Mouse (Mus musculus) adipocyte (in vitro differentiated cells): ENCODE results near the gene D930048N14Rik.

ENCODE experiments used
- DNase-seq: peaks from one replicate; pipeline ENCODE4 v3.0.0-alpha.2; 2016; ENCODE audit warnings: low spot score

D930048N14Rik gene

GRCm38 (mm10) chr11:51703379-51703998 is 52.7 kb downstream of the D930048N14Rik start:
- no peak for DNase-seq

DNA sequence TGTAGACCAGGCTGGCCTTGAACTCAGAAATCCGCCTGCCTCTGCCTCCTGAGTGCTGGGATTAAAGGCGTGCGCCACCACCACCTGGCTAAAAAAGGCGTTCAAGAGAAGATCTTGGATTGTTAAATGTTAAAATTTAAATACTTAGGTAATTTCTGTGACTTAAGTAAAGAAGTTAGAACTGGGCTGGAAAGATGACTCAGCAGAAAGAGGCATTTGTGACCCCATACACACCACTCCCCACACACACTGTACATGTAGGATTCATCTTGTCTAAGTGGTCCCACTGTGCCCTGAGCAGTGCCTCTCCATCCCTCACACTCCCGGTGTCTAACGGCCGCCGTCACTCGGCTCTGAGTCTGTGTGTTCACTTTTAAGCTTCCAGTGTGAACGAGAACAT is 55.7 kb downstream of the D930048N14Rik start:
- DNase-seq: no peak

- DNase-seq: no peak
These were observed 56.3 kb downstream of the D930048N14Rik start for GRCm38 (mm10) chr11:51707080-51707479.
